Mouse (Mus musculus) limb, embryonic 10.5 days (tissue): ENCODE measurements around the gene 1810055G02Rik. TPM values are rescaled to one million over a fixed set of nuclear protein-coding genes. Genes with fewer than 3 reads are reported as not detected.

Experiments used
- DNase-seq: peaks from one replicate; pipeline ENCODE4 v3.0.0-alpha.2; 2017; ENCODE audit warnings: low spot score
- H3K27ac ChIP-seq: fragments of 300-500 bp; sonication (generic); 2 replicates; pipeline ENCODE4 v1.5.1; 2016; ENCODE audit warnings: mild to moderate bottlenecking
- H3K27me3 ChIP-seq: fragments of 300-500 bp; sonication (generic); 2 replicates; pipeline ENCODE4 v1.6.1; 2016; ENCODE audit warnings: low read depth, mild to moderate bottlenecking; ENCODE audit not compliant: poor library complexity, severe bottlenecking
- H3K36me3 ChIP-seq: fragments of 300-500 bp; sonication (generic); 2 replicates; pipeline ENCODE4 v1.6.1; 2016; ENCODE audit warnings: mild to moderate bottlenecking, moderate library complexity
- H3K4me1 ChIP-seq: fragments of 300-500 bp; sonication (generic); 2 replicates; pipeline ENCODE4 v1.6.1; 2016
- H3K4me3 ChIP-seq: fragments of 300-500 bp; sonication (generic); 2 replicates; pipeline ENCODE4 v1.5.1; 2016; ENCODE audit warnings: mild to moderate bottlenecking, moderate library complexity
- H3K9me3 ChIP-seq: fragments of 300-500 bp; sonication (generic); replicated peaks from 2 replicates; pipeline ENCODE4 v1.6.1; 2016; ENCODE audit warnings: mild to moderate bottlenecking
- WGBS: fragments of 180-500 bp; shearing (Covaris S2); methylation state at CpG from one replicate; pipeline ENCODE4 v1.1.7; 2016; 5-methylcytosine and 5-hydroxymethylcytosine counted together
- polyA plus RNA-seq: library from polyadenylated mRNA; unstranded; fragments of >200 nt; fragmentation: Nextera tagmentation; extraction: Ambion mirVana; gene quantifications from 2 replicates; pipeline ENCODE4 v1.2.1, GENCODE M21; 2016

The 1810055G02Rik gene
- polyA plus RNA-seq, 1 experiment from 2014 or later: 43.8 TPM

GRCm38 (mm10) chr19:3684957-3685580 lies 23.0 kb upstream of the 1810055G02Rik start:
- Histone ChIP-seq H3K4me1 (peaks cover 74% of the 10 kb centered on the region), H3K4me3 (peak overlapping the region; percentile 95), H3K36me3 (0 out of 2 replicates have a peak, but pooled peaks cover 3% of the 10 kb centered on the region), H3K9me3 (no peaks in the 10 kb centered on the region), H3K27me3 (no peaks in the 10 kb centered on the region), H3K27ac (peak overlapping the region; percentile 99)
- DNase-seq: peak; percentile 71
- WGBS: 7% methylated on average over 11 of the region's 11 CpGs

- H3K9me3 ChIP-seq: no peaks in the 10 kb centered on the region
- DNase-seq: peak; percentile 63
- under 1% methylated on average over 45 of the region's 45 CpGs for WGBS
- 0 out of 2 replicates have a peak, but pooled peaks cover 3% of the 10 kb centered on the region for H3K36me3 ChIP-seq
- H3K27me3 ChIP-seq: no peaks in the 10 kb centered on the region
- H3K4me1 ChIP-seq: peaks cover 70% of the 10 kb centered on the region
- peak overlapping the region; percentile 99 for H3K27ac ChIP-seq
- H3K4me3 ChIP-seq: peak overlapping the region; percentile 95
These were observed 22.4 kb upstream of the 1810055G02Rik start for GRCm38 (mm10) chr19:3685611-3686214.

- Histone ChIP-seq H3K27ac (peak within 1 kb of the TSS; percentile 99), H3K4me1 (peaks cover 63% of the 10 kb centered on the region), H3K9me3 (no peaks in the 10 kb centered on the region), H3K4me3 (peak within 1 kb of the TSS; percentile 95), H3K27me3 (no peaks in the 10 kb centered on the region), H3K36me3 (0 out of 2 replicates have a peak, but pooled peaks cover 3% of the 10 kb centered on the region)
- 1% methylated on average over 80 of the region's 83 CpGs for WGBS
- DNase-seq: peak; percentile 72
These were observed 21.7 kb upstream of the 1810055G02Rik start, which contains the start of gene Lrp5 for GRCm38 (mm10) chr19:3686215-3686894. Lrp5 (minus strand) TSS chr19:3686564.

DNA sequence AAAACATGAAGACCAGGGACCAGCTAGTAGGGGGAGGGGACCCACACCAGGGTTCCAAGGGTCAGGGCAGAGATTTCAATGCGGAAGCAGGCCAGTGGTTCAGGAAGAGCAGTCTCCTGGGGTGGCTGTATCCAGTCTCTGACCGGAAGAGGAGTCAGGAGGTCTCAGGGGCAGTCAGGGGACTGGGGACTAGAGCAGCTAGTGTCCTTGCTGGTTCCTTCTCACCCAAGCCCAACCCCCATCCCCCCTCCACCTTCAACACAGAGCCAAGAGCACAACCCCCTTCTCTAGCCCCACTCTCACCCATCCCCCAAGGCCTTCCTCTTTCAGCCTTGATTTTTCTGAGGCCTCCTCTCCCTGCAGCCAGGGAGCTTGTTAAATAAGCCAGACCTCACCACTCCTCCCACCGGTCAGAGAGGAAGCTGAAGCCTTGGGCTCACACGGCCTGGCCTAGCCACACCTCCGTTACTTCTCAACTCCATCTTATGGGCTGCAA lies 20.4 kb upstream of the 1810055G02Rik start:
- H3K4me1 ChIP-seq: peaks cover 53% of the 10 kb centered on the region
- H3K27ac ChIP-seq: peak overlapping the region; percentile 99
- H3K27me3 ChIP-seq: no peaks in the 10 kb centered on the region
- peak overlapping the region; percentile 95; the same call in 1 of the 2 replicates for H3K4me3 ChIP-seq
- WGBS: 19% methylated on average over 5 of the region's 5 CpGs
- H3K9me3 ChIP-seq: no peaks in the 10 kb centered on the region
- peak; percentile 56 for DNase-seq
- no peaks in the 10 kb centered on the region for H3K36me3 ChIP-seq

- Histone ChIP-seq H3K4me3 (no peak overlapping the region), H3K27ac (no peak overlapping the region)
- WGBS: 88% methylated on average over 5 of the region's 5 CpGs
These were observed 16.8 kb upstream of the 1810055G02Rik start for GRCm38 (mm10) chr19:3691337-3691736.

DNA sequence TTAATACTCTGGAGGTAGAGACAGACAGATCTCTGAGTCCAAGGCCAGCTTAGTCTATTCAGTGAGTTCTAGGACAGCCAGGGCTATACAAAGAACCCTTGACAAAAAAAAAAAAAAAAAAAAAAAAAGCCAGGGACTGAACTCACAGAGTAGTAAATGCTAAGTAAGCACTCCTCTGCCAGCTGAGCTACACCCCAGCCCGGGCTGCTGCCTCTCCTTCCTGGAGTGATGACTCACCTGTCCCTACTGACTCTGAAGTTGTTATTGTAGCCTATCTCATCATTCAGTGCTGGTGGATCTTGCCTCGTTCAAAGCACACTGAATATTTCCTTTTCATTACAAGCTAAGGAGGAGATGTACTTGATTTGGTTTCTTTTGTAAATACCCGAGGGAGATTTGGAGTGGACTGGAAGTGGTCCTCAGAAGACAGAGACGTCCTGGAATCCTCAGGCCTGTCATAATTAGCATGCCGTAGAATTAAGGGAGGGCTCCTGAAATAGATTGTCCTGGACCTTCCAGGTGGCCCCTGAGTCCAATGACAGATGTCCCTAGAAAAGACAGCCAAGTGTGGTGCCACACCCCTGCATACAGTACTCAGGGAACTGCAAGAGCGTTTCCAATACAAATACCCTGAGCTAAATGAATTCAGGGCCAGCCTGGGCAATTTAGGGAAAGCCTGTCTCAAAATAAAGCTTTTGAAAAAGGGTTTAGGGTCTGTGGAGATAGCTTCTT lies 15.5 kb upstream of the 1810055G02Rik start:
- Histone ChIP-seq H3K4me3 (no peak overlapping the region), H3K27me3 (no peaks in the 10 kb centered on the region), H3K27ac (no peak overlapping the region), H3K9me3 (no peaks in the 10 kb centered on the region), H3K36me3 (no peaks in the 10 kb centered on the region), H3K4me1 (peaks cover 11% of the 10 kb centered on the region)
- 71% methylated on average over 6 of the region's 6 CpGs for WGBS
- no peak for DNase-seq

More at GRCm38 (mm10) chr19:3691337-3691736, 16.8 kb upstream of the 1810055G02Rik start:
- H3K27me3 ChIP-seq: no peaks in the 10 kb centered on the region
- H3K4me1 ChIP-seq: peaks cover 23% of the 10 kb centered on the region
- DNase-seq: no peak
- no peaks in the 10 kb centered on the region for H3K9me3 ChIP-seq
- H3K36me3 ChIP-seq: no peaks in the 10 kb centered on the region

DNA sequence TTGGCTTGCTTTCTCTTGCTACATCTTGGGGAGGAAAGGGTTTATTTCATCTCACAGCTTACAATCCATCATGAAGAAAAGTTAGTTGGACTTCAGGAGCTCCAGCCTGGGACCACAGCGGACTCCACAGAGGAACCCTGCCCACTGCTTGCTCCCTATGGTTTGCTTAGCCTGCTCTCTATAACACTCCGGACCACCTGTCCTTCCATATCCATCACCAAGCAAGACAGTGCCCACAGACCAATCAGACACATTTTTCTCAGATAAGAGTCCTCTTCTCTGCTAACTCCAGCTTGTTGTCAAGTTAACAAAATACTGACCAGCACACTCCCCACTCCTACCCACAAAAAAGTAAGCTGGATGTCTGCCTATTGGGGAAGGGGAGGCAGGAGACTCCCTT lies 13.6 kb upstream of the 1810055G02Rik start:
- Histone ChIP-seq H3K9me3 (no peaks in the 10 kb centered on the region), H3K27ac (no peak overlapping the region), H3K4me1 (no peaks in the 10 kb centered on the region), H3K27me3 (no peaks in the 10 kb centered on the region), H3K4me3 (no peak overlapping the region), H3K36me3 (no peaks in the 10 kb centered on the region)
- DNase-seq: no peak
- 92% methylated on average over 2 of the region's 2 CpGs for whole genome bisulfite sequencing

GRCm38 (mm10) chr19:3695006-3695405 lies 13.1 kb upstream of the 1810055G02Rik start:
- no peaks in the 10 kb centered on the region for H3K4me1 ChIP-seq

DNA sequence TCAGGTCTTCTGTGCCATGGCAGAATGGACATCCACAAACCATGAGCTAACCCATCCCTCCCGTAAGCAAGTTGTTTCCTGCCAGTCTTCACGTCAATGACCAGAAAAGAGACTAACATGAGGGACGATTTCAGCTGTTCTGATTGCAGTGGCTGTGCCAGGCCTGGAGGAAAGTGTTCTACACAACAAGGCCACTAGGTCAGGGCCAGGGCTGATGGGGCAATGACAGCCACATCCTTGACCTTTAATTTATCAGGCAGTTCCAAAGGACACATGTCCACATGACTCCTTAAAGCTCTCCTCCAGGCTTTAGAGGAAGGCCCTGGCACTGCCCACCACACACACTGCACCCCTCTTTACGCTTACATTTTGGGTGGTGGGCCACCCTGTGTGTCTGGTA lies 12.6 kb upstream of the 1810055G02Rik start:
- Histone ChIP-seq H3K4me3 (no peak overlapping the region), H3K9me3 (no peaks in the 10 kb centered on the region), H3K27ac (no peak overlapping the region), H3K36me3 (no peaks in the 10 kb centered on the region), H3K4me1 (no peaks in the 10 kb centered on the region), H3K27me3 (no peaks in the 10 kb centered on the region)
- no peak for DNase-seq
- WGBS: 90% methylated on average over 4 of the region's 4 CpGs

More at GRCm38 (mm10) chr19:3695006-3695405, 13.1 kb upstream of the 1810055G02Rik start:
- no peaks in the 10 kb centered on the region for H3K9me3 ChIP-seq
- no peak overlapping the region for H3K4me3 ChIP-seq
- WGBS: 90% methylated on average over 3 of the region's 3 CpGs
- H3K36me3 ChIP-seq: no peaks in the 10 kb centered on the region
- DNase-seq: no peak
- H3K27ac ChIP-seq: no peak overlapping the region
- no peaks in the 10 kb centered on the region for H3K27me3 ChIP-seq

DNA sequence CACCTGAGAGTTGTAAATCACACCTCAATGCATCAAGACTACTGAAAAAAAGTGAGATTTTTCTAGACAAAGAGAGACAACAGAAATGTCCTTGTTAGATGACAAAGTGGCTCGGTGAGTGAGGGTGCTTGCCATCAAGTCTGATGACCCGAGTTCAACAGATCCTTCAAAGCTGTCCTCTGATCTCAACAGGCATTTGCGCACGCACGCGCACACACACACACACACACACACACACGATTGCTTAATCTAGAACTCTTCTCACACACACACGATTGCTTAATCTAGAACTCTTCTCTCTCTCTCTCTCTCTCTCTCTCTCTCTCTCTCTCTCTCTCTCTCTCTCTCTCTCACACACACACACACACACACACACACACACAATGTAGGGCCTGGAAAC lies 12.1 kb upstream of the 1810055G02Rik start:
- no peak overlapping the region for H3K4me3 ChIP-seq
- H3K4me1 ChIP-seq: no peaks in the 10 kb centered on the region
- no peak overlapping the region for H3K27ac ChIP-seq
- H3K36me3 ChIP-seq: no peaks in the 10 kb centered on the region
- no peak for DNase-seq
- WGBS: 94% methylated on average over 8 of the region's 8 CpGs
- H3K27me3 ChIP-seq: no peaks in the 10 kb centered on the region
- H3K9me3 ChIP-seq: no peaks in the 10 kb centered on the region

GRCm38 (mm10) chr19:3698035-3698434 lies 10.1 kb upstream of the 1810055G02Rik start:
- Histone ChIP-seq H3K27me3 (no peaks in the 10 kb centered on the region), H3K4me3 (no peak overlapping the region), H3K4me1 (no peaks in the 10 kb centered on the region), H3K36me3 (no peaks in the 10 kb centered on the region), H3K27ac (no peak overlapping the region), H3K9me3 (no peaks in the 10 kb centered on the region)
- no peak for DNase-seq
- 91% methylated on average over 7 of the region's 7 CpGs for WGBS
